Mouse (Mus musculus) MEL (cell line): ENCODE measurements around the gene Cgnl1.

ENCODE experiments used
- CTCF ChIP-seq, 3 experiments: IDR thresholded peaks in 2 of 3; conservative IDR thresholded peaks in 1 of 3; 2 replicates each; pipeline ENCODE4 v1.5.1; 2011 to 2012; ENCODE audit warnings: low read length in 3 of 3, low read depth in 2 of 3, mild to moderate bottlenecking in 2 of 3, improper control_type of control experiment in 1 of 3, inconsistent platforms in 1 of 3, mixed read lengths in 1 of 3, moderate library complexity in 1 of 3; ENCODE audit not compliant: control insufficient read depth in 1 of 3, insufficient read depth in 1 of 3, poor library complexity in 1 of 3, severe bottlenecking in 1 of 3
- E2F4 ChIP-seq: IDR thresholded peaks from 2 replicates; pipeline ENCODE4 v1.6.1; 2011; ENCODE audit warnings: low read depth, low read length, improper control_type of control experiment, borderline replicate concordance
- ELF1 ChIP-seq: IDR thresholded peaks from 2 replicates; pipeline ENCODE4 v1.6.1; 2014; ENCODE audit warnings: low read depth, mild to moderate bottlenecking, inconsistent platforms, low read length, improper control_type of control experiment, moderate library complexity
- POLR2A ChIP-seq, 2 experiments: IDR thresholded peaks; 2 replicates each; pipeline ENCODE4 v1.6.1; 2011 to 2012; ENCODE audit warnings: low read length in 2 of 2, mild to moderate bottlenecking in 2 of 2, control low read depth in 1 of 2, improper control_type of control experiment in 1 of 2, low read depth in 1 of 2, moderate library complexity in 1 of 2; ENCODE audit not compliant: control insufficient read depth in 1 of 2, insufficient read depth in 1 of 2, poor library complexity in 1 of 2

- TF ChIP-seq POLR2A (IDR thresholded peaks at IDR 0.05; ENCODE audit: control insufficient read depth in 1 of 2, insufficient read depth in 1 of 2, low read depth in 1 of 2, low read length in 2 of 2, poor library complexity in 1 of 2) (no peak), ELF1 (no peak), CTCF (IDR thresholded peaks at IDR 0.05 in 2 of 3, conservative IDR thresholded peaks at IDR 0.05 in 1 of 3; ENCODE audit: control insufficient read depth in 1 of 3, insufficient read depth in 1 of 3, low read depth in 2 of 3, low read length in 3 of 3, poor library complexity in 1 of 3, severe bottlenecking in 1 of 3) (no peak), E2F4 (no peak)
Measured at GRCm38 (mm10) chr9:71694223-71694622, 77.2 kb downstream of the Cgnl1 start.
